Mouse (Mus musculus) kidney, embryonic 15.5 days (tissue): ENCODE results near the gene Psmg1. TPM values are rescaled to one million over a fixed set of nuclear protein-coding genes. Genes with fewer than 3 reads are reported as not detected.
A peak's percentile ranks its signal among the peaks of the same experiment; 100 is the strongest.
"Not testable (repeated sequence)": the region's sequence is repeated elsewhere in the genome, so short reads cannot be mapped to it uniquely, and the experiment has no call there.

Source experiments
- ATAC-seq: fragments of 200-750 bp; cut with Nextera tagmentation; replicated peaks from 2 replicates; pipeline ENCODE4 v1.8.0; 2017; ENCODE audit warnings: moderate TSS enrichment; ENCODE audit not compliant: low FRiP score
- H3K27ac ChIP-seq: fragments of 300-500 bp; sonication (generic); 2 replicates; pipeline ENCODE4 v1.5.1; 2015; ENCODE audit warnings: mild to moderate bottlenecking, inconsistent platforms
- H3K27me3 ChIP-seq: fragments of 300-500 bp; sonication (generic); 2 replicates; pipeline ENCODE4 v1.6.1; 2015; ENCODE audit warnings: inconsistent platforms
- H3K36me3 ChIP-seq: fragments of 300-500 bp; sonication (generic); 2 replicates; pipeline ENCODE4 v1.6.1; 2015; ENCODE audit warnings: inconsistent platforms
- H3K4me1 ChIP-seq: fragments of 300-500 bp; sonication (generic); 2 replicates; pipeline ENCODE4 v1.6.1; 2015; ENCODE audit warnings: inconsistent platforms
- H3K4me2 ChIP-seq: fragments of 300-500 bp; sonication (generic); 2 replicates; pipeline ENCODE4 v1.6.1; 2015; ENCODE audit warnings: moderate library complexity, mild to moderate bottlenecking, inconsistent platforms
- H3K4me3 ChIP-seq: fragments of 300-500 bp; sonication (generic); replicated peaks from 2 replicates; pipeline ENCODE4 v1.5.1; 2015; ENCODE audit warnings: mild to moderate bottlenecking, inconsistent platforms
- H3K9ac ChIP-seq: fragments of 300-500 bp; sonication (generic); 2 replicates; pipeline ENCODE4 v1.6.1; 2015; ENCODE audit warnings: mild to moderate bottlenecking, inconsistent platforms
- H3K9me3 ChIP-seq: fragments of 300-500 bp; sonication (generic); replicated peaks from 2 replicates; pipeline ENCODE4 v1.6.1; 2016; ENCODE audit warnings: inconsistent platforms
- WGBS: fragments of 180-500 bp; shearing (Covaris S2); methylation state at CpG from one replicate; pipeline ENCODE4 v1.1.7; 2015; ENCODE audit warnings: mixed read lengths; 5-methylcytosine and 5-hydroxymethylcytosine counted together
- polyA plus RNA-seq: library from polyadenylated mRNA; unstranded; fragments of >200 nt; fragmentation: Nextera tagmentation; extraction: Ambion mirVana; gene quantifications from 2 replicates; pipeline ENCODE4 v1.2.1, GENCODE M21; 2015

Psmg1 gene
- 90.1 and 90.4 TPM in 2 replicates for polyA plus RNA-seq

GRCm38 (mm10) chr16:95990462-95991121, at the start of gene Psmg1:
Psmg1 (minus strand) TSS chr16:95990960.
- Histone ChIP-seq H3K4me3 (peak within 1 kb of the TSS; percentile 87), H3K4me2 (peak within 1 kb of the TSS; percentile 64), H3K9me3 (no peaks in the 10 kb centered on the region), H3K27ac (peak within 1 kb of the TSS; percentile 93), H3K9ac (peak within 1 kb of the TSS; percentile 81), H3K4me1 (peaks cover 19% of the 10 kb centered on the region), H3K27me3 (no peaks in the 10 kb centered on the region), H3K36me3 (peaks cover 43% of the 10 kb centered on the region)
- ATAC-seq: peak; percentile 94
- under 1% methylated on average over 56 of the region's 62 CpGs for WGBS

DNA sequence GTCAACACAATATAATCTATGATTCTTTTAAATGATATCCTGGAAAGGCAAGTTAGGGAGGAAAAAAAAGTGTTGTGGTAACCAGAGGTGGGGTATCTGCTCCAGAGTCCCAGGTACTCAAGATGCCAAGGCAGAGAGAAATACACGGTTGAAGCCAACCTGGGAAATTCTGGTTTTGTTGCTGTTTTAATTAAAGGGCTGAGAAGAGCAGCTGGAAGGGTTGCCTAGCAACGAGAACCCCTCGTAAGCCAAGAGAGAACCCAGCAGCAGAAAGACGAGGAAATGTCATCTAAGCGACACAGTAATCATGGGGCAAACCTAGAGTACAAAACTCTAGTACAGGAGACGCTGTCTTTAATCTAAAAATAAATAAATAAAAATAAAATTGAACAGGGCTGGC, 48.8 kb upstream of the Psmg1 start:
- H3K27ac ChIP-seq: no peak overlapping the region
- no peaks in the 10 kb centered on the region for H3K27me3 ChIP-seq
- H3K4me3 ChIP-seq: no peak overlapping the region
- H3K36me3 ChIP-seq: peaks cover 99% of the 10 kb centered on the region
- H3K9me3 ChIP-seq: no peaks in the 10 kb centered on the region
- H3K4me1 ChIP-seq: no peaks in the 10 kb centered on the region
- ATAC-seq: no peak
- H3K4me2 ChIP-seq: no peak overlapping the region
- WGBS: 69% methylated on average over 6 of the region's 6 CpGs
- H3K9ac ChIP-seq: no peak overlapping the region

DNA sequence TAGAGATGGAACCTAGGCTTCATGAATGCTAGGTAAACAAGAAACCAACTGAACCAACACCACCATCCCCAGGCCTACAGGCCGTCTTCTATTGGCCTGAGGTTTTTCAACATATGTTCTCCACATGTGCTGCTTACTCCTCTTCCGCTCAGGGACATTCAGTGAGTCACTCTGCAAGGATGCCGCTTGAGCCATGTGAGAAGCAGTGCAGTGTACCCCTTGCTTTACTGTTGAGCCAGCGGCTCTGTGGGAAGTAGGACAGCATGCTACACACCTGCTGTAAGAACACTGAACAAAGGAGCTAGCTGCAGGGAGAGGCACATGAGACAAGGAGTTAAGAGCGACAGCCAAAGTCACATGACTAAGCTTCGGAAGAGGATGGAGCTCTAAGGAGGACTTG, 43.7 kb upstream of the Psmg1 start:
- 93% methylated on average over 6 of the region's 6 CpGs for WGBS
- Histone ChIP-seq H3K27me3 (no peaks in the 10 kb centered on the region), H3K27ac (no peak overlapping the region), H3K9ac (no peak overlapping the region), H3K4me2 (no peak overlapping the region), H3K9me3 (no peaks in the 10 kb centered on the region), H3K4me1 (no peaks in the 10 kb centered on the region), H3K36me3 (peaks cover 99% of the 10 kb centered on the region), H3K4me3 (no peak overlapping the region)
- no peak for ATAC-seq

GRCm38 (mm10) chr16:96032368-96033043, 41.7 kb upstream of the Psmg1 start:
- H3K4me3 ChIP-seq: no peak overlapping the region
- ATAC-seq: no peak
- 94% methylated on average over 13 of the region's 13 CpGs for WGBS
- H3K27me3 ChIP-seq: no peaks in the 10 kb centered on the region
- no peak overlapping the region for H3K27ac ChIP-seq
- H3K9me3 ChIP-seq: no peaks in the 10 kb centered on the region
- H3K36me3 ChIP-seq: peaks cover 100% of the 10 kb centered on the region
- H3K4me1 ChIP-seq: no peaks in the 10 kb centered on the region
- no peak overlapping the region for H3K4me2 ChIP-seq
- H3K9ac ChIP-seq: no peak overlapping the region

GRCm38 (mm10) chr16:96030476-96031102, 39.8 kb upstream of the Psmg1 start:
- no peak overlapping the region for H3K4me3 ChIP-seq
- H3K4me1 ChIP-seq: no peaks in the 10 kb centered on the region
- no peak overlapping the region for H3K9ac ChIP-seq
- no peak overlapping the region for H3K4me2 ChIP-seq
- peaks cover 99% of the 10 kb centered on the region for H3K36me3 ChIP-seq
- no peaks in the 10 kb centered on the region for H3K9me3 ChIP-seq
- 96% methylated on average over 2 of the region's 2 CpGs for WGBS
- H3K27me3 ChIP-seq: no peaks in the 10 kb centered on the region
- no peak overlapping the region for H3K27ac ChIP-seq
- ATAC-seq: no peak

- no peak overlapping the region for H3K4me3 ChIP-seq
- H3K4me2 ChIP-seq: no peak overlapping the region
- no peaks in the 10 kb centered on the region for H3K4me1 ChIP-seq
- H3K27ac ChIP-seq: no peak overlapping the region
- WGBS: 91% methylated on average over 5 of the region's 5 CpGs
- H3K9me3 ChIP-seq: no peaks in the 10 kb centered on the region
- no peaks in the 10 kb centered on the region for H3K27me3 ChIP-seq
- no peak for ATAC-seq
- H3K9ac ChIP-seq: no peak overlapping the region
- peaks cover 95% of the 10 kb centered on the region for H3K36me3 ChIP-seq
Observed at GRCm38 (mm10) chr16:96026256-96026655, 35.5 kb upstream of the Psmg1 start.

DNA sequence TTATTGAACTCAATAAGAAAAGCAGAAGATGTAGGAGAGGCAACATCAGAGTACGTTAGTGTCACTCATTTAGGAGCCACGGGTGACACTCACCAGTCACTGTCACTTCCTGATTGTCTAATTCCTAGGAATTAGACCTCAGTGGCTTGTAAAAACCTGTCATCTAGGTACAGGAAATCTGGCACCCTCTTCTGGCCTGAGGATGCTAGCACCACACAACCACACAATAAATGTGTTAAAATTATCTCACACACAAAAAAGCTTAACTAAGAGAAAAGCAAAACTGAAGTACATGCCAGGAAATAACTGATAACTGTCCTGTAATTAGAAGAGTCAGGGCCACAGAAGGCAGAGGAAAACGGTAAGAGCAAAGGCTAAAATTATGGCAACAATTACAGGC, 34.5 kb upstream of the Psmg1 start:
- Histone ChIP-seq H3K36me3 (peaks cover 95% of the 10 kb centered on the region), H3K27me3 (no peaks in the 10 kb centered on the region)
- ATAC-seq: no peak

DNA sequence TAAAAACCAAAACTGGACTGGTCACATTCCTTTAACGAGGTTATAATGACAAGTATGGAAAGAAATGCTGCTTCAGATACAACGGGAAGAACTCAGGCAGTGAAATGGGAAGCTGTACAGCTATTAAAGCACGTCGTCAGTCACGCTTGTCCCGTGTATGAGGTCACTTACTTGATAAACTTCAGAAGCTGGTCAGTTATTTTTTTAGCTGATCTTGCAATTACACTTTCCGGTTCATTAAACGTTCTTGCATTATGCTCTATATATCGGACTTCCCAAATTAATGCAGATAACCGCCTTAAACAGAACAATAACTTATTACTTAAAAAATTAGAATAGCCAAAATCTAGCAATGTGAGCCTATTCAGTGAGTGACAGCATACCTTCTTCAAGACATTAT, 30.3 kb upstream of the Psmg1 start:
- no peak for ATAC-seq

More for the DNA sequence above, 34.5 kb upstream of the Psmg1 start:
- Histone ChIP-seq H3K4me1 (no peaks in the 10 kb centered on the region), H3K4me2 (no peak overlapping the region), H3K9ac (no peak overlapping the region), H3K9me3 (no peaks in the 10 kb centered on the region), H3K4me3 (no peak overlapping the region), H3K27ac (no peak overlapping the region)
- 79% methylated on average over 3 of the region's 3 CpGs for WGBS

DNA sequence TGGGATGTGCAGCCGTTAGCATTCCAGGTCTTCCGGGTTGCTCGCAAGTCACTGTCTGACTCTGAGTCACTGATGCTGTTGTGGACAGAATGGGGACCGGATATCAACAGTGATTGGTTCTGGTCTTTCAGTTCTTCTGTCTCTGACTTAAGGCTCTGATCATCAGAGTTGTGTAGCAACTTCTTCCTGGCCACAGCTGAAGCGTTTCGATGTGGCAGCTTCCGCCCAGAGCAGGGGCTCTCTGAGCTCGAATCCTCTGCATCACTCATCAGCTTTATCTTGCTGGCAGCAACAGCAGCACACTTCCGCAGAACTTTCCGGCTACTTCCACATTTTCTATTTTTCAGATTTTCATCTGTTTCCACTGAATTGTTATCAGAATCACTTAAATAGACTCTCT, 18.4 kb upstream of the Psmg1 start:
- not testable (repeated sequence) for H3K9me3 ChIP-seq
- no CpG with 5 or more reads among the region's 10 CpGs for WGBS

More for the DNA sequence above, 30.3 kb upstream of the Psmg1 start:
- no peaks in the 10 kb centered on the region for H3K27me3 ChIP-seq
- 85% methylated on average over 10 of the region's 10 CpGs for WGBS
- no peak overlapping the region for H3K4me2 ChIP-seq
- no peaks in the 10 kb centered on the region for H3K9me3 ChIP-seq
- no peak overlapping the region for H3K27ac ChIP-seq
- peaks cover 94% of the 10 kb centered on the region for H3K36me3 ChIP-seq
- H3K9ac ChIP-seq: no peak overlapping the region
- no peak overlapping the region for H3K4me3 ChIP-seq
- H3K4me1 ChIP-seq: no peaks in the 10 kb centered on the region

GRCm38 (mm10) chr16:96004278-96004677, 13.5 kb upstream of the Psmg1 start:
- H3K27me3 ChIP-seq, H3K9me3 ChIP-seq, H3K9ac ChIP-seq, ATAC-seq, H3K4me1 ChIP-seq, H3K4me2 ChIP-seq, H3K4me3 ChIP-seq, H3K27ac ChIP-seq: not testable (repeated sequence)
- no CpG with 5 or more reads among the region's 10 CpGs for WGBS
- H3K36me3 ChIP-seq: peaks cover 56% of the 10 kb centered on the region

More for the DNA sequence above, 18.4 kb upstream of the Psmg1 start:
- not testable (repeated sequence) for H3K9ac ChIP-seq, H3K4me2 ChIP-seq, H3K4me1 ChIP-seq, H3K27me3 ChIP-seq, H3K4me3 ChIP-seq, H3K27ac ChIP-seq, ATAC-seq
- H3K36me3 ChIP-seq: peaks cover 38% of the 10 kb centered on the region

GRCm38 (mm10) chr16:95999291-95999690, 8.5 kb upstream of the Psmg1 start:
- H3K27me3 ChIP-seq: no peaks in the 10 kb centered on the region
- H3K4me2 ChIP-seq: no peak overlapping the region
- no peak overlapping the region for H3K27ac ChIP-seq
- H3K9me3 ChIP-seq: no peaks in the 10 kb centered on the region
- WGBS: 85% methylated on average over 5 of the region's 5 CpGs
- H3K4me1 ChIP-seq: no peaks in the 10 kb centered on the region
- peaks cover 70% of the 10 kb centered on the region for H3K36me3 ChIP-seq
- H3K9ac ChIP-seq: no peak overlapping the region
- no peak overlapping the region for H3K4me3 ChIP-seq
- no peak for ATAC-seq

DNA sequence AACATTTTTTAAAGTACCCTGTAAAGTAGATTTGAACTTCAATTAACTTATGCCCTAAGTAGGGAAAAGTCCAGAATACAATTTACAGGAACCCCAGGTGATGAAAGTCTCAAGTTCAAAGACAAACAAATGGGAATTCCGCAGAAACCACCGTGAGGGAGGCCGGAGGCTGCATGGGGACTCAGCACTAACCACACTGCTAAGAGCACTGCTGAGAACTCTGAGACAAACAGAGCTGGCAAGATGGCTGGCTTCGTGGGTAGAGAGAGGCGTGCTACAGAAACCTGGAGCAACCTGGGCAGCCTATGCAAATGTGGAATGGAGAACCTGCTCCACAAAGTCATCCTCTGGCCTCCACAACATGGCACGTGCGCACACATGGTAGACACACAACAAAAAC, 5.4 kb upstream of the Psmg1 start:
- ATAC-seq: no peak
- no peak overlapping the region for H3K9ac ChIP-seq
- peaks cover 61% of the 10 kb centered on the region for H3K36me3 ChIP-seq
- peaks cover 8% of the 10 kb centered on the region for H3K4me1 ChIP-seq
- H3K27me3 ChIP-seq: no peaks in the 10 kb centered on the region
- 86% methylated on average over 7 of the region's 7 CpGs for WGBS
- no peak overlapping the region for H3K27ac ChIP-seq
- H3K9me3 ChIP-seq: no peaks in the 10 kb centered on the region
- no peak overlapping the region for H3K4me3 ChIP-seq
- H3K4me2 ChIP-seq: no peak overlapping the region
